Mouse (Mus musculus) kidney, adult 2 months (tissue): ENCODE results near the gene Thap12.

ENCODE experiments used
- CTCF ChIP-seq: fragments of 200-500 bp; conservative IDR thresholded peaks from 2 replicates; pipeline ENCODE4 v1.5.1; 2011; ENCODE audit warnings: low read depth, mild to moderate bottlenecking, control low read depth, low read length, moderate library complexity, mixed read lengths; ENCODE audit not compliant: insufficient read depth, insufficient read length
- POLR2A ChIP-seq: fragments of 200-500 bp; IDR thresholded peaks from one replicate; pipeline ENCODE4 v1.6.1; 2011; ENCODE audit warnings: low read depth, low read length, control low read depth

DNA sequence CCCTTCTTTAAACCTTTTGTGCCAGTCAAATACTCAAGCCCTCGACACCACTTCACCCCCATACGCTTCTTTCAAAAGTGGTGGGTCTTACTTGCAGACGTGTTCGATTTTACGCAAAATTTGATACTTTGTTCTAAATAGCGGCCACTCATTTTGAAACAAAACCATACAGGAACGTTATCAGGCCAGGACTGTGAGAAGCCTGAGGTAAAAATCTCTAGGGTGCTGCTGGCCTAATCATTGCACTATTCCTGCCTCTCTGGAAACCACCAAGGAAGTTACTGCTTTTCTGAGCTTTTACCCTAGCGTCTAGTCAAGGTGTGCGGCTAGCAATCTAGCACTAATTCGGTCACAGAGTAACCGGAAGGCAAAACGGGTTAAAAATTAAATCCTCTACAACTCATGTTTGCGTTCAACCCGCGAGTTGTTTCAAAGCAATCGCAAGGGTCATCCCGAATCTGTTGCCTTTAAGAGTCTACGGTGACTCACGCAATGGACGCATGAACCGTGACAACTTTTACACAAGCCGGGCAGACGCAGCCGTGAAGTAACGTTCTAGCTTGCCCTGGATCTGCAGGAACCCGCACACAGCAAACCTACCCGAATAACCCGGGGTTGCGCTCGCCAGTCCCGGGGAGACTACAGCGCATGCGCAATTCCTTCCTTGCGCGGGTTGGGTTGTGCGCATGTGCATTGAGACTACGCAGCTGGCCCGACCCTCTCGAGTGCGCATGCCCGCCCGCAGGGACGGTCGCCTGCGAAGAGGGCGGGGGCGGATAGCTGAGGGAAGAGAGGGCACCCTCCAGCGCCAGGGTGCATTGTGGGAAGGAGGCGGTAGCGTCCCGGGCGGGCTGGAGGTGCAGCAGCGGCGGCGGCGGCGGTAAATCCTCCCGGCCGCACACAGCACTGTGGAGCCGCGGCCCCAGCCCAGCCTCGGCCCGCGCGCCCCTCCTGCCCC lies at the start of gene Thap12:
- TF ChIP-seq CTCF (no peak; the same call in 1 of the 2 replicates), POLR2A (peak; percentile 81)
